Mouse (Mus musculus): ENCODE data around the gene Efna5. TPM values are rescaled to one million over a fixed set of nuclear protein-coding genes. Genes with fewer than 3 reads are reported as not detected.

The Efna5 gene
- total RNA-seq, 2 experiments from 2014 or later = 0.46 to 2.9 TPM

GRCm38 (mm10) chr17:62655819-62656355 is 225.2 kb downstream of the Efna5 start:
- DNase-seq = no peak

GRCm38 (mm10) chr17:62652451-62652850 is 228.7 kb downstream of the Efna5 start:
- no peak for DNase-seq

GRCm38 (mm10) chr17:62651696-62652095 is 229.4 kb downstream of the Efna5 start:
- no peak for DNase-seq

GRCm38 (mm10) chr17:62649293-62649950 is 231.7 kb downstream of the Efna5 start:
- no peak for DNase-seq

GRCm38 (mm10) chr17:62646836-62647235 is 234.3 kb downstream of the Efna5 start:
- no peak for DNase-seq

- DNase-seq = no peak
Measured at GRCm38 (mm10) chr17:62642447-62643145, 238.5 kb downstream of the Efna5 start.

- DNase-seq = no peak
Measured at GRCm38 (mm10) chr17:62640654-62641053, 240.5 kb downstream of the Efna5 start.

GRCm38 (mm10) chr17:62636896-62637295 is 244.2 kb downstream of the Efna5 start:
- no peak for DNase-seq

- DNase-seq = no peak
Measured at GRCm38 (mm10) chr17:62634937-62635336, 246.2 kb downstream of the Efna5 start.

GRCm38 (mm10) chr17:62628474-62628873 is 252.6 kb downstream of the Efna5 start:
- no peak for DNase-seq

GRCm38 (mm10) chr17:62627508-62627907 is 253.6 kb downstream of the Efna5 start:
- DNase-seq = no peak

GRCm38 (mm10) chr17:62625646-62626020 is 255.5 kb downstream of the Efna5 start:
- no peak for DNase-seq

GRCm38 (mm10) chr17:62624804-62625645 is 256.1 kb downstream of the Efna5 start:
- DNase-seq = no peak

GRCm38 (mm10) chr17:62623224-62623623 is 257.9 kb downstream of the Efna5 start:
- no peak for DNase-seq

- DNase-seq = no peak
Measured at GRCm38 (mm10) chr17:62622481-62622880, 258.6 kb downstream of the Efna5 start.

GRCm38 (mm10) chr17:62615159-62615558 is 266.0 kb downstream of the Efna5 start:
- no peak for DNase-seq

- no peak for DNase-seq
Measured at GRCm38 (mm10) chr17:62614708-62615107, 266.4 kb downstream of the Efna5 start.

- DNase-seq = no peak
Measured at GRCm38 (mm10) chr17:62614237-62614636, 266.9 kb downstream of the Efna5 start.

- no peak for DNase-seq
Measured at GRCm38 (mm10) chr17:62613232-62613631, 267.9 kb downstream of the Efna5 start.

- DNase-seq = no peak
Measured at GRCm38 (mm10) chr17:62608145-62608544, 273.0 kb downstream of the Efna5 start.

GRCm38 (mm10) chr17:62607304-62607914 is 273.7 kb downstream of the Efna5 start:
- no peak for DNase-seq

GRCm38 (mm10) chr17:62606681-62607080 is 274.4 kb downstream of the Efna5 start:
- DNase-seq = no peak
